Mouse (Mus musculus) adrenal gland, adult 18-20 months (tissue): ENCODE measurements at regions not wholly inside any gene's neighbourhood (a gene's known extent, or its start where the extent isn't known, plus 50 kb on each side); places are given as distances from the start of the nearest gene placed in this dataset.

Source experiments
- DNase-seq, 2 experiments: peaks; one replicate each; pipeline ENCODE4 v3.0.0; 2021 to 2022; ENCODE audit warnings: low spot score in 2 of 2

DNA sequence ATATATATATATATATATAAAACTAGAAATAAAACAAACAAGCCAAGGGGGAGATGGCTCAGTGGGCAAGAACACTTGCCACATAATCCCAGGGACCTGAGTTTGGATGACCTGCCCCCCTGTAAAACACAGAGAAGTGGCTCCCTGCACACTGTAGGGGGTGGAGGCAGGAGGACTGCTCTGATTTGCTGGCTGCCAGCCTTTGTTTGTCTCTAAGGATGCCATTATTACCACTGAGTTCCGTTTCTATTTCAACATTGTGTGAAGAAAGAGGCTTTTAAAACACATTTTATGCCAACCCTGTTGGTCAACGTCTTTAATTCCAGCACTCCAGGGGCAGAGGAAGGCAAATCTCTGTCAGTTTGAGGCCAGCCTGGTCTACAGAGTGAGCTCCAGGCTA lies 82.2 kb upstream of the Errfi1 start:
- no peak for DNase-seq

DNA sequence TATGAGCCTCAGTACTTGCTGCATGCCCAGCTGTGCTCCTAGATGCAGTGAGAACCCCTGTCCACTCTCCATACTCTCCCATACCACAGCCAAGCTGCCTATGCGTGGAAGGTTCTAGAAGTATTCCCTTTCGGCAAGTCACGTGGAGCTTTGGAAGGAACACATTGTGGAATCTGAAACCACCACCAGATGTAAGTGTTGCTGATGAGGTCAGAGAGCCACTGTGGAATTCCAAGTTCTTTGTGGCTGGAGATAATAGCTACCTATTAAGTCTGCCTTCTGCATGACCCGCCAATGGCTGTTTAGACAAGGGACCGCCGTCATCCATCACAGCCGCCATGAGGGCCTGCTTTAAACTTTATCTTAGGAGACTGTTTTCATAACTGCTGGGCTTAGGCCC lies 84.7 kb upstream of the Errfi1 start:
- no peak for DNase-seq

DNA sequence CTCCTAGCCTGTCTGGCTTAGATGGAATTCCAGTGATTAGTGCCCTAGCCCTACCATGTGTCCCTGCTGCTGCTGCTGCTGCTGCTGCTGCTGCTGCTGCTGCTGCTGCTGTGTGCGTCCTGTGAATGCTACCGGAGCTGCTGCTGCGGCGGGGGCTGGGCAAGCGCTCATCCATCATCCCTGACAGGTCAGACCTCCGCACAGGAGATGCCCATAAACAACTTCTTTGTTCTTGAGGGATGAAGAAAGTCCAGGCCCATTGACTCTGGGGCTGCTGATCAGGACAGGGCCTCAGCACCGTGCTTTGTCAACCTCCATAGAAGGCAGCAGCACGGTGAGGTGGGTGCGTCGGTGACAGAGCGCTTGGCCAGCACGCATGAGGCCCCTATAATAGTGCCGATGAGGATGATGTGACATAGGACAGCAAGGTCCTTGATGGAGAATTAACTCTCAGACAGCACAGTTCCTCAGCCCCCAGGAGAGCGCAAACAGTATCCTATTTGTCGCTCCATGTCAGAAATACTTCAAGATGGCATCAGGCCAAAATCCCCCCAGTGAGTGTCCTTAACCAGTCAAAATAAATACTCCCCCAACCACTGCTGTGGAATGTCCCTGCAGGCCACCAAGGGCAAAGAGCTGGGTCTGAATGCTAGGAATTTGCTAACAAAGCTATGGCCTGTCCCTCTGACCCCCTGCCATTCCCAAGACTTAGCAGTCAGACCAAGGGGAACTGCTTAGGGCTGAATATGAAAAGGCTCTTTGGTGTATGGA lies 95.1 kb upstream of the Errfi1 start:
- DNase-seq, result no peak

DNA sequence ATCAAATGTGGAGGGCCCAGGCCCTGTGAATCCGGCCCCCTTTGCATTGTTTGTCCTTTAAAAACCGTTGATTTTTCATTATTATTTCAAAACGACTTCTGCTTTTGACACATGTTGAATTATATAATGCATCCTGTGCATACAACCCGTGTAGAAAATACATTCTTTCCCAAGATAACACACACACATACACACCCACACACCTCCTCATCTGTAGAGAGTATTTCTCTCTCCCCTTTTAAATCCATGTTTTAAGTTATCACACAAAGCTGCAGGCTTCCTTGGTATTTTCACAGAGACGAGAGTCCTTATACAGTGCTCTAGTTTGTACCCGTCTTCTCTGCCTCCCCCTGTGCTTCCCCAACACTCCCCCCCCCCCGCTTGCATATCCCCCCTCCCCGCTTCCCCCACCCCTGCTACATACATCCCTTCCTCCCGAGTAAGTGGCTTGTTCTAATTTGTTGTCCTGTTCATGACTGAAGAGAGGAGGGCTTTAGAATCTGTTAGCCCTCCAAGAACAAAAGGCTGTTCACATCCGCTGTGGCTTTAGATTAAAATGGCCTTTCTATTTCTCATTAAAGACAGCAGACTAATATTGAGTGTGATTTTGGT lies 95.8 kb upstream of the Errfi1 start:
- DNase-seq, result no peak

DNA sequence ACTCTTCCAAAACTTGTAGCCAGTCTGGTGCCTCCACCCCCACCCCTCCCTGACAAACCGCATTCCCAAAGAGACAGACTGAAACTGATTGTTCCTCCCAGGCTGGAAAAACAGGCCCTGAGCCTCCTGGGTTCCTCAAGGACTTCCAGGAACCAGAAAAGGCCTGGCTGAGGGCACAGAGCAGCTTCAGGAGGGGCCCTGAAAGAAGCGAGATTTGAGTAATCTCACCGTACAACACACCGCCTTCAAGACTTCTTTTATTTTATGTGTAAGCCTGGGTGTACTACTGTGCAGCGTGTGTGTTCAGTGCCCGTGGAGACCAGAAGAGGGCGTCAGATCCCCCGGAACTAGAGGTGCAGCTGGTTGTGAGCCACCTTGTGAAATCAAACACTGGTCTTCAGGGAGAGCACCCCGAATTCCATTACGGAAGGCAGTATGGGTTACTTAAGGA lies 96.4 kb upstream of the Errfi1 start:
- DNase-seq, result no peak

DNA sequence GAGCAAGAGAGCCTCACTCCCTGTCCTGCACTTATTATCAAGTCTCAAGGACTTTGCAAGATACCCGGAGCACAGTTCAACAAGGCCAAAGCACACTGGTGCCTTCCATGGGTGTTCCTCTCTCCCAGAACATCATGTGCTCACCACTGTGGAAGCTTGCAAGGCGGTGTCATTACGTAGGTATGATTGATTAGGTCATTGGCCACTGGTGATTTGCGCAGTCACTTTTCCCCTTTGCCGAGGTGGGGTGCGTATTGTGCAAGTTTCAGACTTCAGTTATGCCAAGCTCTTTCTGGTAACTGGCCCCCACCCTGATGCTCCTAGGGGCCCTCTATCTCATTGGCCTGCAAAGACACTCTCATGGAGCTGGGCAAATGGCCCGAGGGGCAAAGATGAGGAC lies 98.3 kb upstream of the Errfi1 start:
- DNase-seq, result no peak

DNA sequence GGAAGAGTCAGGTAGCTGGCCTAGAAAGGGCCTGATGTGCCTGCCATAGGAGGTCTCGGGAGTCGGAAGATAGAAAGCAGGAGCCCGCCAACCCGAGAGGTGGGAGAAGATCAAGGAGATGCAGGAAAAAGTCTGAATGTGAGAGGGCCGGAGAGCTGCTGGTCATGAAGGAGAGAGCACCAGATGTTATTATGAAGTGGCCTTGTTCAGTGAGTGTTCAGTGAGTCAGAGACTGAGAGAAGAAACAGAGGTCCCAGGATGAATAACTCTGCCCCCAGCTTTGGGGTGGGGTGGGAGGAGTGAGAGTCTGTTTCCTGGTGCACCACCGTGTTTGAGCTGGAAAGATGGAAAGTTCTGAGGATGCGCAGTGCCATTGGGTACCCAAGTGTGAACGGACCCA lies 100.2 kb upstream of the Slc45a1 start:
- no peak for DNase-seq

DNA sequence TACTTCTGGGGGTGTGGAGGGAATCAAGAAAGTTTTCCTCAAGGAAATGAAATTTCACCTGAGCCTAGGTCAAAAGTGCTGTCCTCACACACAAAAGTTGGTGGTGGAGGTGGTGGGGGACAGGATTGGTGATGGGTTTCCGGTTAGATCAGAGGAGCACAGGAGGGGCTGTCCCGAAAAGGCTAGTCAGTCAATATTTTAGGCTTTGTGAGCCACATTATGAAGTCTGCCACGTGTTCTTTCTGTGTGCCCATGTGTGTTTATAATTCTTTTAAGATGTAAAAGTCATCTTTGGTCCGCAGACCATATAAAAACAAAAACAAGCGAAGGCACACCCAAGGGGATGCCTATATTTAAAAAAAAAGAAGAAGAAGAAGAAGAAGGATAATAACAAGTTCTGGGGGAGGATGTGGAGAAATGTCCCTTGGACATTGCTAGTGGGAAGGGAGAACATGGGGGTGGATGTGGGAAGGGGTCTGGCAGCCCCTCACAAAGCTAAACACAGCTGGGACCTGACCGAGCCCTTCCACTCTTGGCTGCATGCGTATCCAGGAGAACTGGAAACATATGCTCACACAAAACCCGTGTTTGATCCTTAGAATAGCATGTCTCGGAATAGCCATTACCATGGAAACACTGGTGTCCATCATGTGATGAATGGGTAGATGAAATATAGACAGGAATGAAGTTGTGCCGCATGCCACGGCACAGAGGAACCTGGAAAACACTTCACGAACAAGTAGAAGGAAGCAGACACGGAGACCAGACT lies 98.7 kb upstream of the Slc45a1 start:
- DNase-seq, result no peak

DNA sequence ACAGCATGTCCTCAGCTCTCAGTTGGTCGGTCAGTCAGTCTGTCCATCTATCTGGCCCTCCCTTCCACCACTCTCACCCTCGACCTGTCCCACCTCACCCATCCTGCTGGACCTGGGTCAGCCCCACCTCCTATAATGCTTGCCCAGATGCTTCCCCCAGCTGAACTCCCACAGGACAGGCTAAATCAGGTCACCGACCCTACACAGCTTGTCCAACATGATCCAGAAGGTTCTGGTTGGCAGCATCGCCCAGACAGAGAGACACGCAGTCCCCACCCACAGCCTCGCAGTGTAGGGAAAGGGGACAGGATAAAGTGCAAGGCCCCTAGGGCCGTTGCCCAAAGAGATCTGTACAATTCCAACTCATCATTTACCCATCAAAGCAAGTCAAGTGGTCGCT lies 97.1 kb upstream of the Slc45a1 start:
- no peak for DNase-seq

DNA sequence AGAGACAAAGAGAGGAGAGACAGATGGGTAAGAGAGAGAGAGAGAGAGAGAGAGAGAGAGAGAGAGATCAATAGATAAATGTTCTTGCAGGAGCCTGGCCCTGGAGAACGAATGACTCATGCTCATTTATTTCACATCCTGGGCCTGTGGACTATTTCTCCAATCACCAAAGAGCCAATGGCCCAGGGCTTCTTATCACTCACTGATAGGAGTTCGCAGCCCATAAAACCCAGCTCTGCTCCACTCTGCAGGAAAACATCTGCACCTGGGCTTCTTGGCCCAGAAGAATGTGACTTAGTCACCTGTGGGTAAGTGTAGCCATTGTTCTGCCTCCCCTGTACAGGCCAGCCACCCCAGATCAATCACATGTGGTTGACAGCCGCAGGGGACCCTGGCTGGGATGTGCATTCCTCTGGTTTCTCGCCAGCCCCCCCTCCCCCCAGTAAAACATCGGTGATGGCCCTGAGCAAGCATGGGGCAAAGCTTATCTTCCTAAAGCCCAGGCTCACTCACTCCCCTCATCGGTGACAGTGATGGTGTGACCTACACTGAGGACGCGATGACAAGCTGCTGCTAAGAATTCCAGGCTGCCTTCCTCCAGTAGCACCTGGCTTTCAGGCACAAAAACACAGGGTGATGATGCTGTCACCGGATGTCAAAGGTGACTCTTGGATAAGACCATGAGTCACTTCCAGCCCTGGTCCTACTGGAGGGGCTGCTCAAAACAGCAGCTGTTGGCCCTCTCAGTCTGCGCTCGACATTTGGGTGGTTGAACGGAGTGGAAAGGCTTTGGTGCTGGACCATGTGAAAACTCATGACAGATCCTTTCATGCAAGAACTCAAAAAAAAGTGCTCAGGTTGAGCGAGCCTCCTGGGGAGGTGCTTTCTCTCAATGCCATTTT lies 96.4 kb upstream of the Slc45a1 start:
- DNase-seq, result no peak

DNA sequence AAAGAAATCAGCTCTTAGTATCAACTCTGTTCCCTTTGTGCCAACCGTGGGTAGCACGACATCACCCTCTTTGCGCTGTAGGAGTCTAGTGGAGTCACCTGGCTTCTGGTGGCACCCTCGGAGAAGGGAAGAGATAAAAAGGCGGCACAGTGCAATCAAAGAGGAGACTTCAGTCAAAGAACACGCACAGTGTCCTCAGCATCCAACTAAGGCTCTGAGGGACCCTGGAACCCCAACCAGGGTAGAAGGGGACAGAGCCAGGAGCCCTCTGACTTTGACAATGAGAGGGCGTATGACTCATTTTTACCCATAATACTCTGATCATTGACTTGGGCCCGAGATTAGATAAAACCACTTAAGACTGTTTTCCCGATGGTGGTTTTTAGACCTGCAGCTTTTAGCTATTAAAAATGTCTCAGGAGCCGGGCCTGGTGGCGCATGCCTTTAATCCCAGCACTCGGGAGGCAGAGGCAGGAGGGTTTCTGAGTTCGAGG lies 94.5 kb upstream of the Slc45a1 start:
- DNase-seq, result no peak

DNA sequence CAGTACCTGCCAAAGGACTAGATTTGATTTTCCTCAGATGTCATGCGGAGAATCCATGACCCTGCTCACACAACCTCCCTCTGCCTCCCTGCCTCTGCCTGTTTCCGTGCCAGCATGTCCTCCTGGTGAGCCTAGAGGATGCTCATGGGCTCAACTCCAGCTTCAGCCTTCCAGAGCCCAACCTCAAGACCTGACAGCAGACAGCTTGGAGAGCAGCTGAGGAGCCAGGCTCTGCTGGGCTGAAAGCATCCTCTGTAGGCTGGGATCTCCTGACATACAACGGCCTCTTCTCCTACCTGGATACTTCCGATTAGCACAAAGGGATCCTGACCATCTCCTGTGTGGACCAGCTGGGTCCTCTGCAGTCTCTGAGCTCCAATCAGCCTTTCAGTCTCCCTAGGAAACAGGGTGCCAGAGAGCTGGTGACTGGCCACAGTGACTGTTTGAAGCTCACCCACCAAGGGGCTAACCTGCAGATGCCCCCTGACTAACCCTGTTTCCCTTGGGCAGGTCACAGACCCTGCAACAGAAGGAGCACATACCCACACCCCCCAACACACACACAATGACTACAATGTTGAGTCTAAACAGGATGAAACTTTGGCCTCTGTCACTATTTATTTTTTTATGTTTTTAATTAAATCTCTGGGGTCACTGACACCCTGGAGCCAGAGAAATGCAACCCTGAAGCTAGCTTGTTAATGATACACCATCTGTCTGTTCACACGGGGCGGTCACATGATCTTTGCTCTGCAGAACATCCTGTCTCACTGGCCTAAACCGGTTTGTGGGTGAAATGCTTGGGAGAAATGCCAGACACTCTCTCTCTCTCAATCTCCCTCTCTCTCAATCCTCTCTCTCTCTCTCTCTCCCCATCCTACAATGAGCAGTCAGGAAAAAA lies 93.8 kb upstream of the Slc45a1 start:
- no peak for DNase-seq

DNA sequence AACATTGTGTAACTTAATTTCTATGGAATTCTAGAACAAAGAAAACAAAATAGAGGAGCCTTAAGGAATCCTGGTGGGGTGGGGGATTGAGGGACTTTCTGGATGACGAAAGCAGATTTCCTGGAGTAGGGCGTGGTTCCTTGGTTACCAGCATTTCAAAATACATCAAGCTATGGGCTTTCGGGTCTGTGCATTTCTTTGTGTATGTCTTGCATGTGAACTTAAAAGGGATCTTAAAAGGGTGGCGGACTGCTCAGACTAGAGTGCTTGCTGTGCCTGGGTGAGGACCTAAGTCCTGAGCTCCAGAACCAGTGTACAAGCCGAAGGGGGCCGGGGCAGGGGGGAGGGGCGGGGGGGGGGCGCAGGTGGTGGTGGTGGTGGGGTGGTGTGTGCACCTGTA lies 91.5 kb upstream of the Slc45a1 start:
- DNase-seq, result no peak

DNA sequence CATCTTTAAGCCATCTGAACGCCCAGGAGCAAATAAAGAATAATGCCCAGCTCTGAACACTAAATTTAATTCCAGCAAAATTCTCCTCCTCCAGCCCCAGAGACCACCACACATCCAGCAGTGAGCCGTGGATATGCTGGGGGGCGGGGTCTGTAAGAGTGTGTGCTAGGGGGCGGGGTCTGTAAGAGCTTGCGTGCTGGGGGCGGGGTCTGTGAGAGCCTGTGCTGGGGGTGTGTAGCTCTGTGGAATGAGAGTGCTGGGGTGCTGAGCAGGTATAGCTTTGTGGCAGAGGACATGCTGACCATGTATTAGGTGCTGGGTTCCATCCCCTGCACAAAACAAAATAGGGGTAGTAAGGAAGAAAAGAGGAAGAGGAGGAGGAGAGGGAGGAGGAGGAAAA lies 91.1 kb upstream of the Slc45a1 start:
- no peak for DNase-seq

DNA sequence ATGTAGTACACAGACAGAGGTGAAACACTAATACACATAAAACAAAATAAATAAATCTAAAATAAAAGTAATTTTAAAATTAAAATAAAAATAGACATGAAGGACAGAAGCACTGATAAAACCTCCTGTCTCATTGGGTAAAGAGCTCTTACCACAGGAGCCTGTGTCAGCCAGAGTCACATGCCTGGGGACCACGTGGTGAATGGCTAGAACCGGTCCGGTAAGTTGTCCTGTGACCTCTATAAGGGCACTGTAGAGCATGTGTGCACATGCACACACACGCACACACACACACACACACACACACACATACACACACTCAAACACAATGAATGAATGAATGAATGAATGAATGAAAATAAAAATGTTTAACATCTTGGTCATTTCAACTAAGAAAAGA lies 89.8 kb upstream of the Slc45a1 start:
- no peak for DNase-seq

DNA sequence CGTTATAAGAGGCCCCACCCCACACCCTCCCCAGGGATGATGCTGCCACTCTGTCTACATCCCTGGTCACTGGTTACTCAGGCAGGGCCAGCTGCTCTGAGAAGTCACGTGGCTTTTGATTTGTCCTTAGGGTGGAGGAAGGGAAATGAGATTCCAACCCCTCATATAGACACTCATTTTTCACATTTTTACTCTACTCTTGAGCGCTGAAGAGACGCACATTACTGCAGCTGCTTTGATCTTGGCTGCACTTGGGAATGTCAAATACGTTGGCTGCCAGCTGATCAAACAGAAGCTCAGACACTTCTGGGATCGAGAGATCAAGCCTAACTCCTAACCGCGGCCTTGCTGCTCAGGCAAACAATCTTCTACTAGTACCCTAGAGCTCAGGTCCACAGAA lies 88.2 kb upstream of the Slc45a1 start:
- no peak for DNase-seq

DNA sequence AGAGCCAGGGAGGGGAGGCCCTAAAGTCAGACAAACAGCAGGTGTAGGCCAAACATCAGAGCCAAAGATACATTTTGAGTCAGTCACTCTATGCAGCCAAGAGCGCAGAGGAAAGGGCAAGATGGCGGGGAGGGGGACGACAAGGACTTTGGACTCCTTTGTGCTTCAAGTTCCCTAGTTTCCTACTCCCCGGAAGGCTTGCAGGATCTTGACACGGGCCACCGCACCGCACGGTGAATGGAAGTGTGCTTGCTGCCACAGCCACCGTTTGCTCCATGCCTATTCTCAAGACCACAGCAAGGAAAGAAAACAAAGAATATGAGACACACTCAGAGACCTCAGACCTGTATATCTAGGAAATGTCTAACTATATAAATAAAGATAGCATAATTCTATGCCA lies 86.8 kb upstream of the Slc45a1 start:
- DNase-seq, result no peak

DNA sequence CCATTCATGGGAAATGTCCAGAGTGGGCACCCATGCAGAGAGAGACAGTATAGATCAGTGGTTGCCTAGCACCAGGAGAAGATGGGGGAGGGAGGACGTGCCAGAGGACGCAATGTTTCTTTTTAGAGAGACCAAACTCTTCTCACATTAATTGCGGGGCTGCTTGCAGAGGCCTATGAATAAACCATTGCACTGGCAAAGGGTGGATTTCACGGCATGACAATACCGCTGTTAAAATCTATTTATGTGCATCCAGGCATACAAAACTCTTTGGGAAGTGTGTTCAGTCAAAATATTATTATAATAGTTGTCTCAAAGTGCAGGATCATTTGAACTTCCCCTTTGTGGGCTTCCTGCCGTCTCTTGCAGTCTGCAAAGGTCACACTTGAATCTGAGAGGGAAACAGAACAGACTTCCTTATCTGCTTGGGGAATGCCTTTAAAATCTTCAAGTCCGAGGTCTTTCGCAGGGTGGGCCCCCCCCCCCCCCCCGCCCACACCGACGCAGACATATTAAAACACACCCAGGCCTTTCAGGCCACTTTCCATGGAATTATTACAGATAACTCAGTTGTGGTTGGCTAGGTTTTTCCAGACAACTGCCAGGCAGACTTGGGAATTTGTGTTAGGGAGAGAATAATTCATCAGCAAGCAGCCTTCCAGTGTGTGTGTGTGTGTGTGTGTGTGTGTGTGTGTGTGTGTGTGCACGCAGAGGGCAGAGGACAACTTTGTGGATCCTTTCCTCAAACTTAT lies 78.3 kb upstream of the Slc45a1 start:
- DNase-seq, result no peak

DNA sequence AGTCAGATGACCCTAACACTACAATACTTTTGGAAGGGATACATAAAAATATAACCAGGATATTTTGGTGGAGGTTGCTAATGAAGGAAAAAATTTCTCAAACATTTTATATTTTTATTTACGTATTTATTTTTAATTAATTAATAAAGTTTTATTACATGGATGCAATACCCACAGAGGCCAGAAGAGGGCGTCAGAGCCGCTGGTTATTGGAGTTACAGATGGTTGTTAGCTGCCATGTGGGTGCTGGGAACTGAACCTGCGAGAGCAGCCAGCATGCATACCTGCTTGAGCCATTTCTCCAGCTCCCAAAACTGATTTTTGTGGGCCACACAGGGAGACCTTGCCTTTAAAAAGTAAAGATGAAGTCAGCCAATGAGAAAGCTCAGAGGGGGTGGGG lies 74.6 kb upstream of the Slc45a1 start:
- no peak for DNase-seq
